Mouse (Mus musculus) liver, embryonic 14.5 days (tissue): ENCODE results near the gene Bax.

Source experiments
- CTCF ChIP-seq: IDR thresholded peaks from 2 replicates; pipeline ENCODE4 v1.5.1; 2016; ENCODE audit warnings: antibody characterized with exemption, low read depth, control low read depth
- EP300 ChIP-seq: IDR thresholded peaks from 2 replicates; pipeline ENCODE4 v1.6.1; 2016; ENCODE audit warnings: antibody characterized with exemption, low read depth

DNA sequence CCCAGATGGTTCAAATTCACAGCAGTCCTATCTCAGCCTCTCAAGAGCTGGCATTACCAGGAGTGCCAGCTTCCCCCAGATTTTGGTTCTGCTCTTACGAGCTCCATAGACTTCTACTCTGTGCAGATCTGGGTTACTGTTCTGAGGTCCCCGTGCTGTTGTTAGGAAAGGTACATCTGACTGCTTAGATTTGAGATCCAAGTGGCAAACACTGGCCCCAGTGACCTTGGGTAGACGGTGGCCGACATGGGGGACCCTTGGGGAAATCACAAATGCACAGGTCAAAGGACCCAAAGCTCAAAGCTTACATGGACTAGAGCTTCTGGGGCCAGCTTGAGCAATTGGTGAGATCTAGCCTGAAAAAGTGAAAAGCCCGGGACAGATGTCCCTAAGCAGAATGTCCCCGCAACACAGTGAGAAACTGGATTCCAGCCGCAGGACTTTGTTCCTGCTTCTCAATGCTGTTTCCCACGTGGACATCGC, 9.9 kb downstream of the Bax start:
- TF ChIP-seq CTCF, result no peak
- TF ChIP-seq EP300, result no peak
